ENCODE assay signal across 33 mouse cellular contexts in the genomic region with DNA sequence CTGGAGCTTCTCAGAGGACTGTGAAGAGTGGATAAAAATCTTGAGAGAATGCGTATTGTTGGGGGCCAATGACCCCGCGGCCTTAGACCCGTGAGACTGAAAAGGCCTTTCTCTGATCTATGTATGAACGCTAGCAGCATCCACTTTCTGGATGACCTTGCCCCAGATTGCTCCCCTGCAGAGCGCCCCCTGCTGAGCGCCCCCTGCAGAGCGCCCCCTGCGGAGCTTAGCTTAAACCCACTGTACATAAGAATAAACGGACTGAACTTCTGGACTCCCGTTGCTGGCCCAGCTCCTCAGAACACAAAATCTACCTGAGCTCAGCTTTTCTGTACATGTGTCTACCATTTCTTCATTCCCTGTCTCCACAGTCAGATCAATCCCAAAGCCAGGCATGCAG. TPM values are rescaled to one million over a fixed set of nuclear protein-coding genes. Genes with fewer than 3 reads are reported as not detected.
DNase-seq lines count a peak whose midpoint lies in the region; ATAC-seq and TF ChIP-seq lines count a peak whose summit lies in the region.
"Had no signal": no experiment of that assay in that cellular context is flagged by ENCODE, and none has a peak within 500 bp of the region (broad histone marks: within the 10 kb centered on the region; RNA-seq: fewer than 3 reads in every experiment).

No protein-coding gene starts in this region.

- H3K36me3 ChIP-seq in kidney, postnatal 0 days (ENCODE audit: insufficient read depth, low read length) = no peaks in the 10 kb centered on the region
- H3K36me3 ChIP-seq in kidney, embryonic 15.5 days = no peaks in the 10 kb centered on the region
- no peaks in the 10 kb centered on the region for H3K36me3 ChIP-seq in lung, postnatal 0 days (ENCODE audit: insufficient read depth, low read length)
- H3K36me3 ChIP-seq: hindbrain, embryonic 12.5 days; intestine, embryonic 15.5 days; limb, embryonic 12.5 days; midbrain, embryonic 12.5 days; neural tube, embryonic 12.5 days had no signal

- WGBS in kidney, postnatal 0 days = 75% methylated on average over 11 of the region's 11 CpGs
- WGBS in kidney, embryonic 15.5 days = 75% methylated on average over 11 of the region's 11 CpGs
- 72% methylated on average over 11 of the region's 11 CpGs for WGBS in lung, postnatal 0 days

- no peak overlapping the region for H3K4me2 ChIP-seq in kidney, postnatal 0 days (ENCODE audit: low read length)
- H3K4me2 ChIP-seq in kidney, embryonic 15.5 days = no peak overlapping the region
- no peak overlapping the region for H3K4me2 ChIP-seq in lung, postnatal 0 days (replicated peaks; ENCODE audit: low read depth, low read length)
- H3K4me2 ChIP-seq: forebrain, embryonic 13.5 days; heart, embryonic 11.5 days; hindbrain, embryonic 12.5 days; intestine, embryonic 15.5 days; limb, embryonic 12.5 days; liver, embryonic 11.5 days; midbrain, embryonic 12.5 days; neural tube, embryonic 12.5 days had no signal

- 0 out of 2 replicates have a peak, but pooled peaks have one; percentile 24 for TF ChIP-seq CTCF in kidney, postnatal 0 days (IDR thresholded peaks at IDR 0.05; ENCODE audit: low read depth)
- TF ChIP-seq CTCF in lung, postnatal 0 days (IDR thresholded peaks at IDR 0.05) = peak; percentile 8; the same call in 1 of the 2 replicates

- no peak for DNase-seq in kidney, postnatal 0 days (ENCODE audit: low spot score)
- DNase-seq in lung, postnatal 0 days (ENCODE audit: low spot score) = no peak
- no peak for DNase-seq in lung, postnatal 14 days
- peak; percentile 9 for DNase-seq in R1 (ENCODE audit: low read depth, low spot score)
- DNase-seq in testis, postnatal 10 days (ENCODE audit: low spot score) = no peak
- no peak for DNase-seq in spleen, postnatal 10 days (ENCODE audit: low spot score in 2 of 2)
- DNase-seq: adrenal gland, adult 8-10 months; cerebellum, adult 11 months; cerebellum, adult 9-10 months; cerebellum, postnatal 36 days; gastrocnemius, postnatal 36 days; heart, adult 18-20 months; heart, postnatal 36 days; kidney, adult 2 months; kidney, postnatal 10 days; lung, adult 2 months; lung, postnatal 4 days; right cerebral cortex, postnatal 4 days; thymus, postnatal 25 days had no signal

- H3K27me3 ChIP-seq in kidney, postnatal 0 days (ENCODE audit: insufficient read depth, low read length) = no peaks in the 10 kb centered on the region
- H3K27me3 ChIP-seq in kidney, embryonic 15.5 days = no peaks in the 10 kb centered on the region
- H3K27me3 ChIP-seq in lung, postnatal 0 days (replicated peaks; ENCODE audit: insufficient read depth, low read length) = no peaks in the 10 kb centered on the region
- H3K27me3 ChIP-seq: intestine, embryonic 15.5 days had no signal

- no peak overlapping the region for H3K9ac ChIP-seq in kidney, postnatal 0 days (ENCODE audit: low read depth, low read length)
- no peak overlapping the region for H3K9ac ChIP-seq in kidney, embryonic 15.5 days
- no peak overlapping the region for H3K9ac ChIP-seq in lung, postnatal 0 days (replicated peaks; ENCODE audit: low read depth)
- H3K9ac ChIP-seq: forebrain, embryonic 13.5 days; hindbrain, embryonic 12.5 days; intestine, embryonic 15.5 days; limb, embryonic 12.5 days; midbrain, embryonic 12.5 days; neural tube, embryonic 12.5 days had no signal

- no peak for TF ChIP-seq EP300 in lung, postnatal 0 days (IDR thresholded peaks at IDR 0.05)

- no peaks in the 10 kb centered on the region for H3K9me3 ChIP-seq in kidney, postnatal 0 days (replicated peaks; ENCODE audit: low read length)
- no peaks in the 10 kb centered on the region for H3K9me3 ChIP-seq in kidney, embryonic 15.5 days (replicated peaks)
- H3K9me3 ChIP-seq in lung, postnatal 0 days (ENCODE audit: low read length) = no peaks in the 10 kb centered on the region
- H3K9me3 ChIP-seq: forebrain, embryonic 13.5 days; hindbrain, embryonic 12.5 days; intestine, embryonic 15.5 days; limb, embryonic 12.5 days; megakaryocyte, embryonic 14.5 days; midbrain, embryonic 12.5 days; neural tube, embryonic 12.5 days had no signal

- H3K4me3 ChIP-seq in kidney, postnatal 0 days (replicated peaks; ENCODE audit: low read depth, low read length) = no peak overlapping the region
- H3K4me3 ChIP-seq in kidney, embryonic 15.5 days (replicated peaks) = no peak overlapping the region
- no peak overlapping the region for H3K4me3 ChIP-seq in lung, postnatal 0 days (ENCODE audit: low read depth, low read length)
- H3K4me3 ChIP-seq: forebrain, embryonic 13.5 days; hindbrain, embryonic 12.5 days; intestine, embryonic 15.5 days; limb, embryonic 12.5 days; megakaryocyte, embryonic 14.5 days; midbrain, embryonic 12.5 days; myocyte; neural tube, embryonic 12.5 days had no signal

- no peak for ATAC-seq in kidney, postnatal 0 days (replicated peaks; ENCODE audit: low FRiP score, low read depth)
- no peak for ATAC-seq in kidney, embryonic 15.5 days (replicated peaks; ENCODE audit: low FRiP score)
- ATAC-seq in lung, postnatal 0 days = no peak
- ATAC-seq: activated CD4-positive, CD25-positive, alpha-beta regulatory T cell, adult 4 months; forebrain, embryonic 13.5 days; hindbrain, postnatal 0 days; intestine, embryonic 15.5 days had no signal

- no peak overlapping the region for H3K27ac ChIP-seq in kidney, postnatal 0 days
- no peak overlapping the region for H3K27ac ChIP-seq in kidney, embryonic 15.5 days
- no peak overlapping the region for H3K27ac ChIP-seq in lung, postnatal 0 days (ENCODE audit: low read length)
- H3K27ac ChIP-seq: forebrain, embryonic 13.5 days; hindbrain, embryonic 12.5 days; hindbrain, postnatal 0 days; intestine, embryonic 15.5 days; limb, embryonic 12.5 days; midbrain, embryonic 12.5 days; neural tube, embryonic 12.5 days had no signal

- H3K4me1 ChIP-seq in kidney, postnatal 0 days (replicated peaks; ENCODE audit: insufficient read depth, low read length) = no peaks in the 10 kb centered on the region
- H3K4me1 ChIP-seq in kidney, embryonic 15.5 days = no peaks in the 10 kb centered on the region
- H3K4me1 ChIP-seq in lung, postnatal 0 days (ENCODE audit: insufficient read depth, low read depth, low read length) = no peaks in the 10 kb centered on the region
- H3K4me1 ChIP-seq: intestine, embryonic 15.5 days; megakaryocyte, embryonic 14.5 days; neural tube, embryonic 12.5 days had no signal

RNA-seq across cellular contexts. Expression of a gene that starts 27.7 kb away (rescaled TPM):
- polyA plus RNA-seq in kidney, postnatal 0 days (2015; fragmentation: Nextera tagmentation; extraction: Ambion mirVana) = 11.2 and 18.9 TPM in 2 replicates
- 16.9 and 18.9 TPM in 2 replicates for polyA plus RNA-seq in kidney, embryonic 15.5 days (2015; fragmentation: Nextera tagmentation; extraction: Ambion mirVana)
- polyA plus RNA-seq in lung, postnatal 0 days (2015; fragmentation: Nextera tagmentation; extraction: Ambion mirVana) = not detected in 2 replicates
- polyA plus RNA-seq: activated CD4-positive, CD25-positive, alpha-beta regulatory T cell, adult 4 months; large intestine, adult 2 months; myocyte had no signal

Comparison
In these comparisons a context has a peak if more than half of its experiments do, and no peak if none do; other contexts are left out.
1. RNA of a gene that starts 27.7 kb away (polyA plus RNA-seq): 11.2 to 18.9 TPM in kidney, postnatal 0 days and 16.9 to 18.9 TPM in kidney, embryonic 15.5 days; not detected in lung, postnatal 0 days; every median in the first group is over 10 times any median in the second.